Mouse (Mus musculus) lung, postnatal 0 days (tissue): ENCODE data around the gene Asxl1. TPM values are rescaled to one million over a fixed set of nuclear protein-coding genes. Genes with fewer than 3 reads are reported as not detected.

ENCODE experiments used
- ATAC-seq: fragments of 200-750 bp; cut with Nextera tagmentation; 2 replicates; pipeline ENCODE4 v1.8.0; 2017; ENCODE audit warnings: moderate library complexity
- DNase-seq: peaks from one replicate; pipeline ENCODE4 v3.0.0-alpha.2; 2016; ENCODE audit warnings: low spot score
- H3K27ac ChIP-seq: fragments of 300-500 bp; sonication (generic); 2 replicates; pipeline ENCODE4 v1.5.1; 2014; ENCODE audit warnings: antibody characterized with exemption, mild to moderate bottlenecking, low read length, mixed read lengths
- H3K27me3 ChIP-seq: fragments of 300-500 bp; sonication (generic); replicated peaks from 2 replicates; pipeline ENCODE4 v1.6.1; 2014; ENCODE audit warnings: low read length, mixed read lengths; ENCODE audit not compliant: insufficient read depth
- H3K36me3 ChIP-seq: fragments of 300-500 bp; sonication (generic); 2 replicates; pipeline ENCODE4 v1.6.1; 2014; ENCODE audit warnings: low read length, mixed read lengths; ENCODE audit not compliant: insufficient read depth
- H3K4me1 ChIP-seq: fragments of 300-500 bp; sonication (generic); 2 replicates; pipeline ENCODE4 v1.6.1; 2014; ENCODE audit warnings: antibody characterized with exemption, low read depth, low read length, mixed read lengths; ENCODE audit not compliant: insufficient read depth
- H3K4me2 ChIP-seq: fragments of 300-500 bp; sonication (generic); replicated peaks from 2 replicates; pipeline ENCODE4 v1.6.1; 2014; ENCODE audit warnings: low read depth, mild to moderate bottlenecking, low read length, moderate library complexity, mixed read lengths
- H3K4me3 ChIP-seq: fragments of 300-500 bp; sonication (generic); 2 replicates; pipeline ENCODE4 v1.5.1; 2014; ENCODE audit warnings: low read depth, low read length
- H3K9ac ChIP-seq: fragments of 300-500 bp; sonication (generic); replicated peaks from 2 replicates; pipeline ENCODE4 v1.6.1; 2014; ENCODE audit warnings: low read depth, mild to moderate bottlenecking
- H3K9me3 ChIP-seq: fragments of 300-500 bp; sonication (generic); 2 replicates; pipeline ENCODE4 v1.6.1; 2016; ENCODE audit warnings: low read length, mixed read lengths
- CTCF ChIP-seq: IDR thresholded peaks from 2 replicates; pipeline ENCODE4 v1.5.1; 2016; ENCODE audit warnings: antibody characterized with exemption, mild to moderate bottlenecking
- EP300 ChIP-seq: IDR thresholded peaks from 2 replicates; pipeline ENCODE4 v1.6.1; 2016; ENCODE audit warnings: antibody characterized with exemption, mild to moderate bottlenecking, control low read depth
- WGBS: fragments of 180-500 bp; shearing (Covaris S2); extraction: QIAGEN DNeasy Blood & Tissue Kit; methylation state at CpG from one replicate; pipeline ENCODE4 v1.1.7; 2014; 5-methylcytosine and 5-hydroxymethylcytosine counted together
- polyA plus RNA-seq: library from polyadenylated mRNA; unstranded; fragments of >200 nt; fragmentation: Nextera tagmentation; extraction: Ambion mirVana; gene quantifications from 2 replicates; pipeline ENCODE4 v1.2.1, GENCODE M21; 2015

The Asxl1 gene
- polyA plus RNA-seq, 1 experiment from 2014 or later, result 10.3 TPM

- no peaks in the 10 kb centered on the region for H3K27me3 ChIP-seq
- H3K4me2 ChIP-seq, result no peak overlapping the region
- H3K27ac ChIP-seq, result peak overlapping the region; percentile 78
- WGBS, result 26% methylated on average over 2 of the region's 2 CpGs
- H3K9me3 ChIP-seq, result no peaks in the 10 kb centered on the region
- H3K36me3 ChIP-seq, result peaks cover 4% of the 10 kb centered on the region; the same call in 1 of the 2 replicates
- TF ChIP-seq EP300 (no peak; the same call in 1 of the 2 replicates), CTCF (no peak)
- H3K4me3 ChIP-seq, result no peak overlapping the region
- no peak overlapping the region for H3K9ac ChIP-seq
- ATAC-seq (peak; percentile 73), DNase-seq (peak; percentile 73)
- H3K4me1 ChIP-seq, result peaks cover 42% of the 10 kb centered on the region
These were observed 82.9 kb downstream of the Asxl1 start for GRCm38 (mm10) chr2:153428485-153428884.

DNA sequence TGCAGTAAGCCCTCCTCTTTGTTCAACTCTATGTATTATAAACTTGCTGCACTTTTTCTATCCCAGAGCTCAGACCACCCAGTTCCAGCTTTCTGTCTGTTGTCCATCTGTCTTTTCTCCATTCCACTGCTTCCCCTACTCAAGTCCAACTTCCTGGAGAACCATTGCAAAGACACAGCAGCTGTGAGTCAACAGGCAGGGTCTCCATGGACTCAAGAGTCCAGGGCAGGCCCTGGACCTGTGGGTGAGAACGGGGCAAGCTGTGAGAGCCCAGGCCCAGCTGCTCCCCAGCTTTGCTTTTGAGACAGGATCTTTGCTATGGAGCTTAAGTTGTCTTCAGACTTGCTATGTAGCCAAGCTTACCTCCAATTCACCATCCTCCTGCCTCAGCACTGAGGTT, 84.9 kb downstream of the Asxl1 start:
- H3K9ac ChIP-seq, result no peak overlapping the region
- H3K4me2 ChIP-seq, result no peak overlapping the region
- peak; percentile 37 for ATAC-seq
- no peak overlapping the region for H3K4me3 ChIP-seq
- DNase-seq, result peak; percentile 66
- peaks cover 52% of the 10 kb centered on the region for H3K4me1 ChIP-seq
- no peaks in the 10 kb centered on the region for H3K27me3 ChIP-seq
- TF ChIP-seq CTCF, result no peak
- H3K36me3 ChIP-seq, result peaks cover 4% of the 10 kb centered on the region; the same call in 1 of the 2 replicates
- WGBS, result 72% methylated on average over 1 of the region's 1 CpGs
- H3K9me3 ChIP-seq, result no peaks in the 10 kb centered on the region
- peak overlapping the region; percentile 78 for H3K27ac ChIP-seq

DNA sequence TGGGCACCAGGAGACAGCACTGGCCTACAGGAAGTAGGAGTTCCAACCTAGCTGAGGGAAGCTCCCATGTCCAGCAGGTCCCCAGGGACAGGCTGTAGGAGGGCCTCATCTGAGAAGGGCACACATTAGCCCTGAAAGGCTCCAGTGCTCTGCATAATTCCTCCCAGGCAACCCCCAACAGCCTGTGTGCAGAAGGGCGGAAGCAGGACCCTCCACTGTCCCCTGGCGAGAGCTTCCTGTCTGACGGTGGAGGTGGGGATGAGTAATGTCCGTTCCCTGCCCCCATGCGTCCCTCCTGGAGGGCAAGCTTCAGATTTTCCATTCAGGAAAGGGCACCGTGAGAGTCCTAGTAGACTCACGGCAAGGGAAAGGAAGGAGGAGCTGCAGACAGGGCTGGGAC, 86.9 kb downstream of the Asxl1 start:
- H3K4me1 ChIP-seq, result peaks cover 67% of the 10 kb centered on the region
- H3K9me3 ChIP-seq, result no peaks in the 10 kb centered on the region
- H3K4me3 ChIP-seq, result no peak overlapping the region; the same call in 1 of the 2 replicates
- no peaks in the 10 kb centered on the region for H3K27me3 ChIP-seq
- peak; percentile 50 for DNase-seq
- ATAC-seq, result peak; percentile 37
- H3K9ac ChIP-seq, result no peak overlapping the region; the same call in 1 of the 2 replicates
- peak; percentile 65; the same call in 1 of the 2 replicates for TF ChIP-seq EP300
- TF ChIP-seq CTCF, result 0 out of 2 replicates have a peak, but pooled peaks have one; percentile 10
- H3K36me3 ChIP-seq, result peaks cover 4% of the 10 kb centered on the region; the same call in 1 of the 2 replicates
- H3K27ac ChIP-seq, result peak overlapping the region; percentile 78
- H3K4me2 ChIP-seq, result no peak overlapping the region
- WGBS, result 36% methylated on average over 6 of the region's 7 CpGs

DNA sequence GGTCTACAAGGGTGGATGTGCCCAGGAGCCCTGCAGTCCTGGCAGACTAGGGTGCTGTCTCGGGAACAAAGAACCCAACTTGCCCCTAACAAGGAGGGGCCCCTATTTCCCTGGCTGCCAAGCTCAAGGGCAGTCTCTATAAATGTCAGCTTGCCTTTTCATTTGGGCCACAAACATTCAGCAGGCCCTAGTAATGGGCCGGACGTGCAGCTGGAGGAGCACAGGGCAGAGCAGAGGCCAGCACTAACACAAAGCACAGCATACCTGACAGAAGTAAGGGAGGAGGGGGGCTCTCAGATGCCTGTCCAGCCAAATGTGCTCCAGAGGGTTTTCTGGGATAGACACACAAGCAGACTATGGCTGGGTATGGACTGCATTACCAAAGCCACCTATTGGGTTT, 88.2 kb downstream of the Asxl1 start:
- peak overlapping the region; percentile 78; the same call in 1 of the 2 replicates for H3K27ac ChIP-seq

GRCm38 (mm10) chr2:153434880-153435831, 89.5 kb downstream of the Asxl1 start:
- Histone ChIP-seq H3K36me3 (peaks cover 4% of the 10 kb centered on the region; the same call in 1 of the 2 replicates), H3K9me3 (no peaks in the 10 kb centered on the region), H3K4me2 (no peak overlapping the region), H3K27me3 (no peaks in the 10 kb centered on the region), H3K9ac (no peak overlapping the region), H3K27ac (peak overlapping the region; percentile 83), H3K4me3 (no peak overlapping the region), H3K4me1 (peaks cover 67% of the 10 kb centered on the region)
- TF ChIP-seq EP300, result no peak
- no peak for TF ChIP-seq CTCF
- ATAC-seq (no peak), DNase-seq (no peak)
- 36% methylated on average over 9 of the region's 9 CpGs for WGBS

More for the DNA sequence above, 88.2 kb downstream of the Asxl1 start:
- WGBS, result 35% methylated on average over 3 of the region's 3 CpGs
- DNase-seq, result no peak
- no peak for TF ChIP-seq EP300
- no peak for TF ChIP-seq CTCF
- no peak overlapping the region for H3K9ac ChIP-seq
- H3K27me3 ChIP-seq, result no peaks in the 10 kb centered on the region
- H3K9me3 ChIP-seq, result no peaks in the 10 kb centered on the region
- H3K4me3 ChIP-seq, result no peak overlapping the region
- H3K36me3 ChIP-seq, result peaks cover 4% of the 10 kb centered on the region; the same call in 1 of the 2 replicates
- peaks cover 70% of the 10 kb centered on the region for H3K4me1 ChIP-seq
- H3K4me2 ChIP-seq, result no peak overlapping the region
- ATAC-seq, result no peak

GRCm38 (mm10) chr2:153436641-153437305, 91.1 kb downstream of the Asxl1 start:
- peak; percentile 93 for DNase-seq
- H3K9ac ChIP-seq, result no peak overlapping the region
- peaks cover 73% of the 10 kb centered on the region for H3K4me1 ChIP-seq
- H3K36me3 ChIP-seq, result no peaks in the 10 kb centered on the region
- TF ChIP-seq EP300 (peak; percentile 74; the same call in 1 of the 2 replicates), CTCF (no peak)
- H3K4me2 ChIP-seq, result peak overlapping the region; percentile 32
- peak; percentile 79 for ATAC-seq
- H3K4me3 ChIP-seq, result no peak overlapping the region
- 8% methylated on average over 6 of the region's 6 CpGs for WGBS
- H3K9me3 ChIP-seq, result no peaks in the 10 kb centered on the region
- H3K27me3 ChIP-seq, result no peaks in the 10 kb centered on the region
- peak overlapping the region; percentile 83 for H3K27ac ChIP-seq
